Mouse (Mus musculus) CH12.LX (cell line): ENCODE data around the gene Snrnp200.

ENCODE experiments used
- CTCF ChIP-seq, 2 experiments: IDR thresholded peaks in 1 of 2; conservative IDR thresholded peaks in 1 of 2; 2 replicates each; pipeline ENCODE4 v1.5.1; 2011 to 2012; ENCODE audit warnings: low read depth in 2 of 2, low read length in 2 of 2, improper control_type of control experiment in 1 of 2, inconsistent platforms in 1 of 2, mild to moderate bottlenecking in 1 of 2, moderate library complexity in 1 of 2
- MAX ChIP-seq: IDR thresholded peaks from 2 replicates; pipeline ENCODE4 v1.6.1; 2011; ENCODE audit warnings: low read length, improper control_type of control experiment
- MAZ ChIP-seq: IDR thresholded peaks from 2 replicates; pipeline ENCODE4 v1.6.1; 2012; ENCODE audit warnings: low read depth, mild to moderate bottlenecking, inconsistent platforms, low read length, improper control_type of control experiment, moderate library complexity
- RAD21 ChIP-seq: IDR thresholded peaks from 2 replicates; pipeline ENCODE4 v1.6.1; 2011; ENCODE audit warnings: low read depth, mild to moderate bottlenecking, low read length, improper control_type of control experiment, moderate library complexity
- TCF12 ChIP-seq: IDR thresholded peaks from 2 replicates; pipeline ENCODE4 v1.6.1; 2014; ENCODE audit warnings: low read depth, mild to moderate bottlenecking, inconsistent platforms, low read length, improper control_type of control experiment
- ZC3H11A ChIP-seq: IDR thresholded peaks from 2 replicates; pipeline ENCODE4 v1.6.1; 2012; ENCODE audit warnings: low read depth, mild to moderate bottlenecking, inconsistent platforms, low read length, improper control_type of control experiment
- ZKSCAN1 ChIP-seq: IDR thresholded peaks from 2 replicates; pipeline ENCODE4 v1.6.1; 2012; ENCODE audit warnings: low read depth, inconsistent platforms, low read length, improper control_type of control experiment, borderline replicate concordance
- ZNF384 ChIP-seq: IDR thresholded peaks from 2 replicates; pipeline ENCODE4 v1.6.1; 2012; ENCODE audit warnings: low read depth, low read length, improper control_type of control experiment, inconsistent platforms

DNA sequence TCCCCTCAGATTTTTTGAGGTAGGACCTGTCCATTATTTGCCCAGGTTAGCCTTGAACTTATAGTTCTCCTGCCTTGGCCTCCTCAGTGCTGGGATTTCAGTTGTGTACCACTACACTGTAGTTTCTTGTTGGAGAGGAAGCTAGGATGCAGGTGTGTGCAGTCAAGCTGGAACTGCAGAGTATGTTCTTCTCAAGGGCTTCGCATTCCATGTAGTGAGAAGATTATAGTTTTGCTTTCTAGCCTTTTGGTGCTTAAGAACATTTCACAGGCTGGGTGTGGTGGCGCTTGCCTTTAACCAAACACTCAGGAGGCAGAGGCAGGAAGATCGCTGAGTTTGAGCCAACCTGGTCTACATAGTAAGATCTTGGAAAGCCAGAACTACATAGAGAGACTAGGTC lies 64.6 kb downstream of the Snrnp200 start:
- TF ChIP-seq CTCF (conservative IDR thresholded peaks at IDR 0.05 in 1 of 2, IDR thresholded peaks at IDR 0.05 in 1 of 2; ENCODE audit: low read depth in 2 of 2, low read length in 2 of 2) (no peak), RAD21 (no peak), ZC3H11A (no peak), MAX (no peak), ZKSCAN1 (no peak), TCF12 (no peak), ZNF384 (no peak), MAZ (no peak)
